Mouse (Mus musculus): ENCODE results near the gene Kcnk13.

- TF ChIP-seq MAX (IDR thresholded peaks at IDR 0.05; ENCODE audit: low read length) (no peak), MAFK (IDR thresholded peaks at IDR 0.05; ENCODE audit: insufficient replicate concordance, low read length) (no peak), CTCF (conservative IDR thresholded peaks at IDR 0.05 in 1 of 2, IDR thresholded peaks at IDR 0.05 in 1 of 2; ENCODE audit: low read depth in 2 of 2, low read length in 2 of 2) (no peak), EP300 (IDR thresholded peaks at IDR 0.05; ENCODE audit: low read length) (no peak), POLR2A (IDR thresholded peaks at IDR 0.05; ENCODE audit: low read depth, low read length) (no peak), USF2 (conservative IDR thresholded peaks at IDR 0.05; ENCODE audit: low read depth, low read length) (no peak), MYC (IDR thresholded peaks at IDR 0.05; ENCODE audit: low read depth, low read length) (no peak), HCFC1 (IDR thresholded peaks at IDR 0.05; ENCODE audit: low read depth, low read length) (no peak), TCF12 (IDR thresholded peaks at IDR 0.05; ENCODE audit: low read depth, low read length) (no peak), KAT2A (IDR thresholded peaks at IDR 0.05; ENCODE audit: insufficient replicate concordance, low read length) (no peak), JUND (conservative IDR thresholded peaks at IDR 0.05; ENCODE audit: low read depth, low read length) (no peak)
These were observed 25.8 kb upstream of the Kcnk13 start for GRCm38 (mm10) chr12:99938476-99938875.

All from CH12.LX (cell line).